Comparison of ENCODE assay signal across 17 mouse cellular contexts in the genomic region with DNA sequence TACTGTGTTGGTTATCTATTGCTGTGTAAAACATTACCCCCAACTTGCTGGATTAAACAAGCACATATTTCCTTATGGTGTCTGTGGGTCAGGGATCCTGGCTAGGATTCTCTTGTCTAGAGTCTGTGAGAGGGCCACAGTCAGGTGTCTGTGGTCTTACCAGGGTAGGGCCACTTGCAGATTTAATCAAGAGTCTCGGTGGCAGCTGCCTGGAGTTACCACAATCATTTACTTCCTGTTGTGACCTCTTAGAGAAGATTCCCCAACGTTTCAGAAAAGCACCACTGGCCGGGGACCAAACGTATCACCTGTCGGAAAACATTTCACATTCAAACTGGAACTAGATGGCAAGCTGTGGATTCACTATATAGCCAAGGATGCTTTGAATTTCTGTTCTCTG.
"Had no signal": no experiment of that assay in that cellular context is flagged by ENCODE, and none has a peak within 500 bp of the region (broad histone marks: within the 10 kb centered on the region; RNA-seq: fewer than 3 reads in every experiment).

No protein-coding gene starts in this region.

- H3K27ac ChIP-seq: liver, embryonic 12.5 days; liver, embryonic 14.5 days; neural tube, embryonic 13.5 days; neural tube, embryonic 15.5 days had no signal

- H3K4me2 ChIP-seq: liver, embryonic 12.5 days; lung, embryonic 14.5 days; neural tube, embryonic 13.5 days; neural tube, embryonic 15.5 days had no signal

- H3K4me3 ChIP-seq: liver, embryonic 12.5 days; megakaryocyte, embryonic 14.5 days; neural tube, embryonic 13.5 days; neural tube, embryonic 15.5 days had no signal

- H3K9me3 ChIP-seq: liver, embryonic 12.5 days; neural tube, embryonic 13.5 days; neural tube, embryonic 15.5 days had no signal

- ATAC-seq: liver, embryonic 12.5 days had no signal

- H3K9ac ChIP-seq: liver, embryonic 12.5 days; liver, embryonic 14.5 days; lung, embryonic 14.5 days; neural tube, embryonic 13.5 days; neural tube, embryonic 15.5 days had no signal

- DNase-seq: lung, adult 18-20 months; lung, embryonic 14.5 days; lung, postnatal 10 days; lung, postnatal 4 days; retina, postnatal 1 day; right cerebral cortex, adult 18-20 months; right cerebral cortex, postnatal 25 days; right cerebral cortex, postnatal 4 days; spleen, adult 18-20 months; thymus, adult 2 months; thymus, postnatal 25 days; thymus, postnatal 4 days had no signal

- H3K36me3 ChIP-seq: liver, embryonic 12.5 days; neural tube, embryonic 13.5 days; neural tube, embryonic 15.5 days had no signal

- H3K4me1 ChIP-seq: liver, embryonic 12.5 days; neural tube, embryonic 13.5 days; neural tube, embryonic 15.5 days had no signal

- H3K27me3 ChIP-seq: liver, embryonic 12.5 days; neural tube, embryonic 13.5 days; neural tube, embryonic 15.5 days had no signal
